Mouse (Mus musculus): ENCODE measurements at regions not wholly inside any gene's neighbourhood (a gene's known extent, or its start where the extent isn't known, plus 50 kb on each side); places are given as distances from the start of the nearest gene placed in this dataset.

GRCm38 (mm10) chr10:66433490-66433889, 662.4 kb upstream of the Jmjd1c start:
- no peak for DNase-seq (ENCODE audit: low read depth)

DNA sequence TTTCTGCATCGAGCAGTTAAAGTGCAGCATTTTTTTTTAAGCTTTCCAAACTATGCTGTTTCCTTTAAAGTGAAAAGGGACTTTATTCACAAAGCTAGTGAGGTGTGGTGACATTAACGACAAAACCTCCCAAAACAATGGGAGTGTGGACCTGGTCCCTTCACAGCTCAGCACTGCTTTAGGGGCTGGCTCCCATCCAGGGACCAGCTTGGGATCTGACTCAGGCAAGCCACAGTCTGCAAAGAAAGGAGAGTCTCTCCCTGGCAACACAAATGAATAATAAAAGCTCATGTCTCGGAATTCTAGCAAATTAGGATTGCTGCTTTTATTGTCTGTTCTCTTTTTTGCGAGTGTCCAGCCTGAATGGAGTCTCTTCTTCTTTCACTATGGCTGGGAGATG, 625.2 kb upstream of the Jmjd1c start:
- DNase-seq (ENCODE audit: low read depth): no peak

DNA sequence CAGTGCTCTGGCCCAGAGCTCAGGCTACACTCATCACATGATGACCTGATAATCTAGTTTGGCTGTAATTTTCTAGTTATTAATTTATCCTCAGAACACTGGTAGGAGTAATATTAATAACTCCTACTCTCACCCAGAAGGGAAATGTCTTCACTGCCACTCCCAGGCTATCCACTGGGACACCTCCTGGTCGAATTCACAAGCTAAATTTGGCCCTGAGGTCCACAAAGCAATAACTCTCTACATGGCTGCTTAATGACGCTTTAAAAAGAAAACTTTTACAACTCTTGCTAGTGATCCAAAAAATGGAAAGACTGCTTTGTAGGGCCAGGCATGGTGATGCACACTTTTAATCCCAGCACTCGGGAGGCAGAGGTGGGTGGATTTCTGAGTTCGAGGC, 623.9 kb upstream of the Jmjd1c start:
- DNase-seq (ENCODE audit: low read depth): no peak

- no peak for DNase-seq (ENCODE audit: low read depth)
These were observed 620.7 kb upstream of the Jmjd1c start for GRCm38 (mm10) chr10:66475187-66475735.

DNA sequence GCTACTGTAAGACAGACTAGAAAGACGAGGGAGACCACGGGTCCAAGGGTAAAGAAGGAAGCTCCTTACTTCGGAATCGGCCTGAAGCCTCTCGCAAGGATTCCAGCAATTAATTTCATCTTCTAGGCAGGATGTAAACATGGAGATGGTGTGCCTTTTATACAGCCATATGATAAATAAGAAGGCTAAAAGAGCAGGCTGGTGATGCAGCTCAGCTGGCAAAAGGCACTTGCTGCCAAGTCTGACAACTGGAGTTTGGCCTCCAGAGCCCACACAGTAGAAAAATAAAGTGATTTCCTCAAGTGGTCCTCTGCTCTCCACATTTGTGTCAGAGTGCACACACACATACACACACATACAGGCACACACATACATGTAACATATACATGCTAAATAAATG, 605.1 kb upstream of the Jmjd1c start:
- DNase-seq (ENCODE audit: low read depth): no peak

DNA sequence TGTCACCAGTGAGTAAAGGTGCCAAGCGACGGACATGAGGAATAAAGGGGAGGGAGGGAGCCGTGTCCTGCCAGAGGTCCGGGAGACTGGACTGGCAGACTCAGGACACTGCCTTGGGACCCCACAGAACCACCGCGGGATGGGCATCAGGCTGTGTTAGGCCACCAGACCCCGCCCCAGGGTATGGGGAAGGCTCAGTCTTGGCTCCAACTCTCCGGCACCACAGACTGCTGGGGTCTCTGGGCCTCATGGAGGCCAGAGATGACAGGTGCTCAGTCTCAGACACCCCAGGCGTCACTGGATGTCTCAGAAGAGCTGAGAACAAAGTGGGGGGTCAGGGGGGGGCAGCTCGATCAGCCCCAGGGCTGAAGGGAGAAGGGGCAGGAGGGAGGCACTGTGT, 604.1 kb upstream of the Jmjd1c start:
- no peak for DNase-seq (ENCODE audit: low read depth)

DNA sequence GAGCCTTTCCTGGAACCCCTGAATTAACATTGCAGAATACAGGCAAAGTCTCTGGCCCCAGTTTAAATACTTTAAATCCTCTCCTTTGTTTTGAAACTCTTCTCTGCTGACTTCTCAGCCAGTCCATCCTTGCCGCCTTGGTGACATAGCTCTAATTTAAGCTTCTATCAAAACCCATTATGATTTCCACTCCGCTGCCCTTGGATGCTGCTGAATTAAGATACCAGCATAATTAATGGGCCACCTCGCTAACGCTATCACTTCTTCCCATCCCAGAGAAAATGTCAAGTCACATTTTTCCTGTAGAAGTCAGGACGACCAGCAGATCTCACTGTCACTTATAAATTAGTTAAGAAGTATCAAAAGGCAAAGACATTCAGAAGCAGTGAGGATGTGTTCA, 556.1 kb upstream of the Jmjd1c start:
- no peak for DNase-seq (ENCODE audit: low read depth)

- no peak for DNase-seq (ENCODE audit: low read depth)
These were observed 549.3 kb upstream of the Jmjd1c start for GRCm38 (mm10) chr10:66546656-66547055.

DNA sequence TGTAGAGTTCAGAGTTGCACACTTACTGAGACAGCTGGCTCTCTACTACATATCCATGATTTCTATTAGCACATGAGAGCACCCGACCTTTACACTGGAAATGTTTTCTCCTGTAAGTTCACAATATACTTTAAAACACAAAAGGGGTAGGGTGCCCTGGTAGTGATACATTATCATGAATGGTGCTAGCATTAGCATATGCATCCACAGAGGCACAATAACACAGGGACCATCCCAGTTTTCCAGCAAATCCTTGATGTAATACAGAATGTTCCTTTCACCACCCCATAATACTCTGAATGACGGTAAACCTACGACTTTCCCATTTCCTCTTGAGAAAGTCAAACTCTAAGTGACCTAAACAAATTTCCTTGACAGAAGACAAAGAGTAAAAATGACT, 548.3 kb upstream of the Jmjd1c start:
- no peak for DNase-seq (ENCODE audit: low read depth)

GRCm38 (mm10) chr10:66548073-66548472, 547.9 kb upstream of the Jmjd1c start:
- DNase-seq (ENCODE audit: low read depth): no peak

GRCm38 (mm10) chr10:66552919-66553318, 543.0 kb upstream of the Jmjd1c start:
- no peak for DNase-seq (ENCODE audit: low read depth)

GRCm38 (mm10) chr10:66554259-66554658, 541.7 kb upstream of the Jmjd1c start:
- DNase-seq (ENCODE audit: low read depth): no peak

- no peak for DNase-seq (ENCODE audit: low read depth)
These were observed 537.7 kb upstream of the Jmjd1c start for GRCm38 (mm10) chr10:66558097-66558840.

DNA sequence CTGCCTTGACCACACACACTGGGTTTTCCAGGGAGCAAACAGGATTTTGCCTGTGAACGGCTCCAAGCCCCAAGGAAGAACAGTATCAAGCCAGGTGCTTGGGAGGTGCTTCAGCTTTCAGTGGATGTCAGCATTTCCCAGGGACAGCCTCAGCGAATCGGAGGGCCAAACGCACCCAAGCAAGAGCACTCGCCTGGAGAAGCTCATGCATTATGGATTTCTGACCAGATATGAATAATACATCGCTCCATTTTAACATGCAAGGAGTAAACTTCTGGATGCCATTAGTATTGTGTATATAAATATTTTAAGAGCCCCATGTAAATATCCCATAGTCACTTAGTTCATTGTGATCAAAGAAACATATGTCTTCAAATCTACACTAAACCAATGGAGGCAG, 530.6 kb upstream of the Jmjd1c start:
- no peak for DNase-seq (ENCODE audit: low read depth)

DNA sequence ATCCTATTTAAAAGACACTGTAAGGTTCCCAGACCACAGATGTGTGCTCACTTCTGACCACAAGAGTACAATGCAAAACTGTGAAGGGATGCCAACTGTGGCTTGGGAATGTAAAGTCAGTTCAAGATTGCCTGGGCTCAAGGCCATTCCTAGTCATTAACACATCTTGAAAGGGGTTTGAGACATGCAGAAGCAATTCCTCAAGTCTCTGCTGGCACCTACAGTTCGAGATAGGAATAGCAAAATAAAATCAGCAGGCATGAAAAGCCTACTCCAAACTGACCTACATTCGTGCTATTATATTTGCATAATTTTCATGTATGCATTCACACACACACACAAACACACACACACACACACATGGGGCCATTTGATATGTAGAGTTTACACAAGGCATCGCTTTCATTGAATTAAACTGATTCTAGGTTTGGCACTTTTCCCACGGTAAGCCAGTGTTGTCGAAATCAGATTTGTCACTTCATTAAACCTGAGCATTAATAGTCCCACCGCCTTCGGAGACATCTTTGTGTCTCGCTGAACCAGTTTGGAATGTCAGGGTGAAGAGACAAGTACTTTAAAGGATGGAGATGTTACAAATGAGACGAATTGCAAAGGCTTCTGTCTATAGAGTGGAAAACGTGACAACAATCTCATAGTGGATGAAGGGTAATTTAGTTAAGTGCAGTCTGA, 520.9 kb upstream of the Jmjd1c start:
- no peak for DNase-seq (ENCODE audit: low read depth)

- DNase-seq (ENCODE audit: low read depth): no peak
These were observed 502.9 kb upstream of the Jmjd1c start for GRCm38 (mm10) chr10:66593001-66593400.

DNA sequence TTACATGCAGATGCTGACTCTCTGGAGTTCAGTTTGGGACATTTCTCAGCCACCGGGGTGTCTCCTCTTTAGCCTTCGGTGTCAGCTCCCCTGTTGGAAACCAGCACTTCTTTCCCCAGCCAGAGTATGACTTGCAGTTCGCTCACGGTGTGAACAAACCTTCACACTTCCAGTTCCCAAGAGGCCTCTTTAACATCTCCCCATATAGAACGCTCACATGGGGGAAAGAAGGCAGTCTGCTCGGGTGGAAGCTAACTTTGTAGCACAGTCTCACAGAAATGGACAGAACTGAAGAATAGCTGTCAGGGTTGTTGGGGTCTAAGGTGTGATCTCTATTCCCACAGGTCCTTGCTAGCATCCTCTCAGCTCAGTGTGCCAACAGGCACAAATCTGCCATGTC, 502.4 kb upstream of the Jmjd1c start:
- no peak for DNase-seq (ENCODE audit: low read depth)

DNA sequence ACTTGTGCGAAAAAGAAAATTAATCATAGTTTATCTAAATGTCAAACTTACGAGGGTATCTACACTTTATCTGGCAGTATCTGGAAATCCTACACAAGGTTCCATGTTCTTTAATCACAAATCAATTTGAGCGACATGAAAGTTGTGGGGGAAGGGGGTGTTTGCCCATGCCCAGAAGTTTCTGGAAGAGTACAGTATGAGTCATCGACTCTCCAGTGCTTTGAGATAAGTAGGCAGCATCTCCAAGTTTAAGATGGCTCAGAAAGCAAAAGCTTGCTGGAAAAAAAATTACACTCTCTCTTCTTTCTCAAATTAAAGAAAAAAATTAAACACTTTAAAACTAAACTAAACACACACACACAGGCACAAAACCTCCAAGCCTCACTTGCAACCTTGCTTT, 498.0 kb upstream of the Jmjd1c start:
- no peak for DNase-seq (ENCODE audit: low read depth)

GRCm38 (mm10) chr10:66607141-66607540, 488.8 kb upstream of the Jmjd1c start:
- DNase-seq (ENCODE audit: low read depth): no peak

- DNase-seq (ENCODE audit: low read depth): no peak
These were observed 479.6 kb upstream of the Jmjd1c start for GRCm38 (mm10) chr10:66616280-66616679.

DNA sequence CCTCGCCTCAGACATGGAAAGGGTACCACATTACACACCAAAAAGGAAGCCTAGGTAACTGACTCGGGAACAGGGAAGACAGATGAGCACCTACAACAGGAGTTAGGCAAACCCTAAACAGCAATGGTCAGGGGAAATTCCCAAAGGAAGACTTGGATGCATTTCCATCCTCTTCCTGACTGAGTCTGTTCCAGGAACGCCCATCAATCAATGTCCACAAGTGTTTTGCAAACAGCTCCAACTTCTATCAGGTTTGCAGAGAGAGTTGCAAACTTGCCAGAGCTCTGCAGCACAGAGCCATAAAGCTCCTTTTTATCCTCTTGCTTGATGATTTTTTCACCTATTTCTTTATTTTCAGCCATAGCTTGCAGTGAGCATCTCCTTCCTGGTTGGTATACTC, 464.9 kb upstream of the Jmjd1c start:
- DNase-seq (ENCODE audit: low read depth): no peak

- DNase-seq (ENCODE audit: low read depth): no peak
These were observed 454.8 kb upstream of the Jmjd1c start for GRCm38 (mm10) chr10:66640890-66641847.
